Mouse (Mus musculus): ENCODE results near the gene Slc46a2.

GRCm38 (mm10) chr4:59891723-59892416, 23.0 kb downstream of the Slc46a2 start:
- TF ChIP-seq CTCF (conservative IDR thresholded peaks at IDR 0.05; ENCODE audit: insufficient read depth, insufficient read length, low read depth, low read length) (no peak), POLR2A (IDR thresholded peaks at IDR 0.05; ENCODE audit: low read depth, low read length) (no peak)

Data from kidney, adult 2 months (tissue).